10 mouse cellular contexts compared by ENCODE assay signal in the genomic region with DNA sequence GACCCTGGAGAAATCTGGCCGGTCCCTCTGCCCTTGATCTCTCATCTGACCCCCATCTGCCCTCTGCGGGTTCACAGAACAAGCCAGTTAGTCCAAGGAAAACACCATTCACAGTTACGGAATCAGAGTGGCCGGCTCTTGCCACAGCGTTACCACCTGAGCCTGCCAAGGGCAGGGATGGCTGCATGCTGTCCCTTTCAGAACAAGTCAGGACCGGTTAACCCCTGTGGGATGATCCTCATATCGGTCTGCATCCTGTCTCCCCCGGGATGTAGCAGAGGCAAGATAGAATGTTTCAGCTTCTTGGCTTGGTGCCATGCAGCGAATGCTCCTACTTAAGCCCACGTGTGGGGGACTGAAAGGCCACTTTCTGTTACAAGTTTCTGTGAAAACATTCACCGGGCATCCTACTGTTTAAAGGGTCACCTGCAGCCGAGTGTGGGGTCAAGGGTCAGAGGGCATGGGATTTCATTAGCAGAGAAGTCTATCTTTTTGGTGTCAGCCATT. TPM values are rescaled to one million over a fixed set of nuclear protein-coding genes. Genes with fewer than 3 reads are reported as not detected.
DNase-seq lines count a peak whose midpoint lies in the region; ATAC-seq and TF ChIP-seq lines count a peak whose summit lies in the region.
"Had no signal": no experiment of that assay in that cellular context is flagged by ENCODE, and none has a peak within 500 bp of the region (broad histone marks: within the 10 kb centered on the region; RNA-seq: fewer than 3 reads in every experiment).

No protein-coding gene starts in this region.

- intact Hi-C loops in heart, adult 2 months (cut with DNase I): loop anchor here (10.0 kb wide), 1 partner anchor 367 kb away; no protein-coding TSS in a partner anchor

- 11% methylated on average over 12 of the region's 12 CpGs for whole genome bisulfite sequencing in heart, embryonic 12.5 days
- WGBS in heart, adult 2 months: 27% methylated on average over 12 of the region's 12 CpGs
- 15% methylated on average over 12 of the region's 12 CpGs for WGBS in midbrain, postnatal 0 days

- H3K27ac ChIP-seq in heart, embryonic 12.5 days (ENCODE audit: poor library complexity, severe bottlenecking): no peak overlapping the region
- H3K27ac ChIP-seq in heart, adult 2 months: no peak overlapping the region
- H3K27ac ChIP-seq in midbrain, postnatal 0 days (ENCODE audit: low read depth, low read length): no peak overlapping the region

- peak overlapping the region; percentile 80 for H3K4me3 ChIP-seq in heart, embryonic 12.5 days
- no peak overlapping the region for H3K4me3 ChIP-seq in heart, adult 2 months
- no peak overlapping the region for H3K4me3 ChIP-seq in midbrain, postnatal 0 days (ENCODE audit: low read depth, low read length)

- TF ChIP-seq EP300 in heart, adult 2 months (IDR thresholded peaks at IDR 0.05; ENCODE audit: insufficient read depth, low read depth, low read length): no peak

- H3K4me1 ChIP-seq in heart, embryonic 12.5 days (replicated peaks): peaks cover 39% of the 10 kb centered on the region
- no peaks in the 10 kb centered on the region; the same call in 1 of the 2 replicates for H3K4me1 ChIP-seq in heart, adult 2 months (ENCODE audit: control insufficient read depth, insufficient read depth, low read length)
- H3K4me1 ChIP-seq in midbrain, postnatal 0 days (ENCODE audit: insufficient read depth, low read length): no peaks in the 10 kb centered on the region; the same call in 1 of the 2 replicates

- TF ChIP-seq CTCF in heart, adult 2 months (IDR thresholded peaks at IDR 0.05): no peak
- no peak for TF ChIP-seq CTCF in midbrain, postnatal 0 days (IDR thresholded peaks at IDR 0.05)

- peaks cover 72% of the 10 kb centered on the region for H3K27me3 ChIP-seq in heart, embryonic 12.5 days (replicated peaks)
- H3K27me3 ChIP-seq in heart, adult 2 months (ENCODE audit: control insufficient read depth, insufficient read depth, low read length): peaks cover 8% of the 10 kb centered on the region
- H3K27me3 ChIP-seq in midbrain, postnatal 0 days (ENCODE audit: insufficient read depth, low read length): peaks cover 16% of the 10 kb centered on the region

- no peak for TF ChIP-seq POLR2A in heart, adult 2 months (IDR thresholded peaks at IDR 0.05; ENCODE audit: insufficient read depth, low read depth, low read length)

- H3K36me3 ChIP-seq in heart, embryonic 12.5 days: peaks cover 19% of the 10 kb centered on the region
- H3K36me3 ChIP-seq in heart, adult 2 months (ENCODE audit: control insufficient read depth, insufficient read depth, low read length): no peaks in the 10 kb centered on the region
- H3K36me3 ChIP-seq in midbrain, postnatal 0 days (ENCODE audit: insufficient read depth, low read length): 0 out of 2 replicates have a peak, but pooled peaks cover 11% of the 10 kb centered on the region

- H3K4me2 ChIP-seq in heart, embryonic 12.5 days: peak overlapping the region; percentile 95
- H3K4me2 ChIP-seq in midbrain, postnatal 0 days (ENCODE audit: low read depth, low read length, poor library complexity, severe bottlenecking): peak overlapping the region; percentile 93; the same call in 1 of the 2 replicates

- no peak for DNase-seq in heart, adult 2 months
- peak; percentile 77 for DNase-seq in gonadal fat pad, adult 2 months (ENCODE audit: low read depth)
- peak; percentile 70 for DNase-seq in kidney, postnatal 10 days
- peak; percentile 54 for DNase-seq in midbrain, postnatal 0 days (ENCODE audit: low spot score)
- DNase-seq in thymus, postnatal 36 days: no peak
- DNase-seq in gastrocnemius, adult 18-20 months (ENCODE audit: low spot score): no peak
- no peak for DNase-seq in B cell, adult 2 months

- H3K79me2 ChIP-seq in heart, adult 2 months (replicated peaks; ENCODE audit: control insufficient read depth, insufficient read depth, low read length): no peaks in the 10 kb centered on the region

- no peak for ATAC-seq in heart, embryonic 12.5 days (ENCODE audit: insufficient number of reproducible peaks, low FRiP score)
- no peak for ATAC-seq in midbrain, postnatal 0 days (ENCODE audit: low FRiP score)

- 0 out of 2 replicates have a peak overlapping the region, but pooled peaks have one; percentile 52 for H3K9ac ChIP-seq in heart, embryonic 12.5 days
- H3K9ac ChIP-seq in heart, adult 2 months (ENCODE audit: low read depth, low read length): no peak overlapping the region
- H3K9ac ChIP-seq in midbrain, postnatal 0 days (replicated peaks; ENCODE audit: low read length, poor library complexity, severe bottlenecking): 0 out of 2 replicates have a peak overlapping the region, but pooled peaks have one; percentile 8

- no peaks in the 10 kb centered on the region for H3K9me3 ChIP-seq in heart, embryonic 12.5 days (replicated peaks)
- H3K9me3 ChIP-seq in midbrain, postnatal 0 days (ENCODE audit: low read length): no peaks in the 10 kb centered on the region

RNA-seq across cellular contexts. Expression of a gene that starts 2.8 kb away (rescaled TPM):
- 1.7 and 2.4 TPM in 2 replicates for polyA plus RNA-seq in heart, embryonic 12.5 days (2016; fragmentation: Nextera tagmentation; extraction: Ambion mirVana)
- 1 to 10 TPM in 1 of 2 experiments, under 1 TPM in 1; 0.80 to 1.4 TPM for total RNA-seq in heart, adult 2 months (2021)
- polyA plus RNA-seq in heart, adult 2 months (2012; rRNA removed): 0.76 and 1.00 TPM in 2 replicates
- 17.7 and 20.7 TPM in 2 replicates for polyA plus RNA-seq in gonadal fat pad, adult 2 months (2012; rRNA removed)
- 19.4 and 19.9 TPM in 2 replicates for total RNA-seq in midbrain, postnatal 0 days (2014; rRNA removed)
- polyA plus RNA-seq in midbrain, postnatal 0 days (2015; fragmentation: Nextera tagmentation; extraction: Ambion mirVana): 2.8 TPM in 2 replicates
- total RNA-seq in gastrocnemius, adult 18-20 months (2021): 1 to 10 TPM; 1.5 to 3.5 TPM
- total RNA-seq: megakaryocyte-erythroid progenitor cell, adult 5-6 weeks; MEL had no signal

Comparison
In these comparisons a context has a peak if more than half of its experiments do, and no peak if none do; other contexts are left out.
1. DNase-seq: peak in gonadal fat pad, adult 2 months (single experiment), kidney, postnatal 10 days (single experiment) and midbrain, postnatal 0 days (single experiment); none in heart, adult 2 months (0 of 2), thymus, postnatal 36 days (0 of 2), gastrocnemius, adult 18-20 months (single experiment) and B cell, adult 2 months (0 of 2).